Mouse (Mus musculus): ENCODE data around the gene Stk4. TPM values are rescaled to one million over a fixed set of nuclear protein-coding genes. Genes with fewer than 3 reads are reported as not detected.

The Stk4 gene
- total RNA-seq, 2 experiments from 2014 or later, result 123 to 145 TPM

DNA sequence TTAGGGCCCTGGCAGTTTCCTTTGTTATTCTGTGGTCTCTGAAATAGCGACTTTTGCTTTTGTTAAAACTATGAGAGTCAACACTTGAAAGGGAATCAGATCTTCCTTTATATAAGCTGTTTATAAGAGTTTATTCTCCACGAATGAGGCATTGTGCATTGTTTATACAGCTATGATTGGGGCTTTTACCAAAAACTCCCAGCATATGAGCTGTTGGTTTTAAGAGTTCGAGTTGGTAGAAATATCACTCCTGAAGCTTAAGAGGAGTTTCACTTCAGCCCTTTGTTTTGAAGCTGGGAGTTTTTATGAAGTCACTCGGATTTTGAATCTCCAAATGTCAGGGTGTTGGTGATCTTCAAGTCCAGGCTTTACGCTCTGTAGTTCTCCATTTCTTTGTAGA, 7.8 kb downstream of the Stk4 start:
- ATAC-seq (replicated peaks; ENCODE audit: poor library complexity, severe bottlenecking), result no peak

DNA sequence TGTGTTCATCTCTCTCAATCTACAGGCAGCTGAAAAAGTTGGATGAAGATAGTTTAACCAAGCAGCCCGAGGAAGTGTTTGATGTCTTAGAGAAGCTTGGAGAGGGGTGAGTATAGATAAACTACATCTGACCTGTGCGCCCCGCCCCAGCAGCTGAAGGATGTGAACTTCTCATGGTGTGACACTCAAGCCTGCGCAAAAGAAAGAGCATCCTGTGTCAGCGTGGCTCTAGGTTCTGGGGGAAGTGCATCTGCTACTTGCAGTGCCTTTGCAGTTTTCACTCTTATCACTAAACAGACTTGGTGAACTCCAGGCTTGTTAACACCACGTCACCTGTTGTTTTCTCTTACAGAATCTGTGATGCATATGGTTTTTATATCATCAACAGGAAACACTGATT, 9.4 kb downstream of the Stk4 start:
- no peak for ATAC-seq (replicated peaks; ENCODE audit: poor library complexity, severe bottlenecking)

DNA sequence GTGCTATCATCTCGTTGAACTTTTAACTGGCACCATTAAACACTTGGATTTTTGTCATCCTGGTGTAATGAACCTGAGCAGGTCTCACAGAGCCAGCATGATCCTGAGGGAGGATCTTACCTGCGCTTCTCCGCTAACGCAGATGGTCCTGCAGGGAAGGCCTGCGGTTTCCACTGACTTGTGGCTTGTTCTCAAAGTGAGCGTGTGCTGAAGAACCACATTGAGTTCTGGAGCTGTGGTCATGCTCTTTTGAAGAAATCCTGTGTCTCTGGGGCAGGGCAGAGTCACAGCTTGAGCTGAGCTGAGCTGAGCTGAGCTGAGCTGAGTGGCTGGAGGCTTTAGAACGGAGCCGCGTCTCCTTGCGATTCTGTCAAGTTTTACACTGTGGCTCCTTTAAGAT, 11.5 kb downstream of the Stk4 start:
- ATAC-seq (replicated peaks; ENCODE audit: poor library complexity, severe bottlenecking), result no peak

DNA sequence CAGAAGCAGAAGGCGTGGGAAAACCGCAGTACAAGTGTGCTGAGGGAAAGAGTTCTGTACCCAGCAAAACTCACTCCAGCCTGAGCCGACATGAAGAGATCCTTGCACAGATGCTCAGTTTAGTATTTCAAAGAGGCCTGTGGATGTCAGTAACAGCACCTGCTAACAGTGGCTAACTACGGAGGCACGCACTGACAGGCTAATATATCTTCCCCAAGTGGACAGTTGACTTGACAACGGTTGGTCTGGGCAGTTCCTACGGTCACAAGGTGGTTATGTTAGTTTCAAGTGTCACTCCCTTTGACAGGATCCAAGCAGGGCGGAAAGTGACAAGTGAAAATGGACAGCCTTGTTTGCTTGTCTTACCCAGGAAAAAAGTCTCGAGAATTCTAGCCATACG, 12.1 kb downstream of the Stk4 start:
- no peak for ATAC-seq (replicated peaks; ENCODE audit: poor library complexity, severe bottlenecking)

DNA sequence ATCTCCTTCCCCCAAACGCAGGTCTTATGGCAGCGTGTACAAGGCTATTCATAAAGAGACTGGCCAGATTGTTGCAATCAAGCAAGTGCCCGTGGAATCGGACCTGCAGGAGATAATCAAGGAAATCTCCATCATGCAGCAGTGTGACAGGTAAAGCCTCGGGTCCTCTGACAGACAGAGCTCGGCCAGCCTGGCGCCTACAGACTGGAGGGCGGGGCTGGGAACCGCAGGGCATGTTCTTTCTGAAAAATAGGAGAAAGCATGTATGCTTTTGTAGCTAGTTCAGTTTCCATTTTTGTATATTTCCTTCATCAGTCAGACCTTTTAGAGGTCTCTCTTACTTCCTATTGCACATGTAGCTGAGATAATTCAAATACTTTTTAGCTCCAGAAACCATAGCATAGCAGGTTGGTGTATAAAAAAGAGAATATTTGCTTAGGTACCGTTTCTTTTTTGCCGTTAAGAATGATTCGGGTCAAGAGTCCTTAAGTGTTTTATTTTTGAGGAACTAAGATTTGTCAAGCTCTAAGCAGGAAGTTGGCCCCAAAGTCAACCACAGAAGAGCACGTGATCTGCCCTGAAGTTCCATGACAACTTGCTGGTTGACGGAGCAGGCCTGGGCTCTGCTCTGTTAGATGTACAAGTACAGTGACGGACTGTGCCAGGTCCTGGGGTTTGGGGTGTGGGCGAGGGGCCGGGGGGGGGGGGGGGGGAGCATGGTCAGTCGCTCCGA, 13.7 kb downstream of the Stk4 start:
- peak; percentile 88 for ATAC-seq (replicated peaks; ENCODE audit: poor library complexity, severe bottlenecking)

DNA sequence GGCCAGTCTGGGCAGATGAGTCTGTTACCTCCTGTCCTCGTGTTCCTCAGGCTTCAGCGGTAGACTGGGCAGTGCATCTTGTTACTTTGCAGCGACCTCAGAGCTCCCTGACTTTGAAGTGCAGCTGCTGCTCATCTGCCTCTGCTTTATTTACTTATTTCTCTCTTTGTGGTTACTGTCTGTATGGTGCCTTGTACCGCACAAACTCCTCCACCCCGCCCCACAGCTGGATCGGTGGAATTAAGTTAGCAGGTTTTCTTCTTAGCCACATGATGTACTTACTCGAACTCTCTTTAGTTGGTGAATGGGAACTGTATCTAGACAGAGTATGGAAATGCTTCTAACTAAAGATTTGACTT, 14.2 kb downstream of the Stk4 start:
- peak; percentile 38 for ATAC-seq (replicated peaks; ENCODE audit: poor library complexity, severe bottlenecking)

DNA sequence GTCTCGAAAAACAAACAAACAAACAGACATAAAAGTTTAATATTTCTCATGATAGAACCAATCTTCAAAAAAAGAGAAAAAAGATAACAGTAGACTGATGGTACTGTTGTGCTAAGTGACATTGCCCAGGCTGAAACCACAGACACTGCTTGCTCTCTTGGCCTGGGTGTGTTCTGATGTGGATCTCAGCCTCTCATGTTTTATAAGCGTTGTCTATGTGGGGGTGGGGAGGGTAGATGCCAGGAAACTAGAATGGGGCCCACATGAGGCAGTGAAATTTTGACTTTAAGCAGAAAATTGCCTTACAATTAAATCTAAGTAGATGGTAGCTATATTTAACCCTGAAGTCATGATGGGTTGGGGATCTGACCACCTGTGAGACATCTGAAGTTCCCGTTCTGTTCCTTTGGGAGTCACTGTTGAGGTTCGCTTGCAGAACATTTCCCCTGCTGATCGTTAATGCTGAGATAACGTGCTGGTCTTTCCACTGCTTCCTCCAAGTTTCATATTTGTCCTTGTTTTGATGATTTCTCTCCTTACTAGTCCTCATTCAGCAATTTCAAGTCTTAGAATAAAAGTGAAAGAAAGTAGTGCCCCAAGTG, 17.4 kb downstream of the Stk4 start:
- ATAC-seq (replicated peaks; ENCODE audit: poor library complexity, severe bottlenecking), result no peak

DNA sequence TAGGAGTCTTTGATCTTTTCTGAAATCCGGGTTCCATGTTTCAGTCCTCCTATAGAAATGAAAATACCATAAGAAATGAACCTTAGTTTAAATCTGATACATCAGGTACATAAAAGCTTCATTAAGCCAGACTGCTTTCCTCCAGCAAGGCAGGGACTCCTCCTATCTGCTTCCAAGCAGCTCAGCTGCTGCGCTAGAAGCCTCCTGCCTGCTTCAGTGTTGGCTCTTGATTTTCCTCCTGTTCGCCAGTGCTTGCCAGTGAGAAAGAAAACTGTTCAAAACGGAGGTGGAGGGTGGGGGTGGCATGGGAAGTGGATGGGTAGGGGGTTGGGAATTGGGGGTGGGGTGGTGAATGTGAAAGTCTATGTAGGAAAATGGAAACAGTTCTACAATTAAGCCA, 19.4 kb downstream of the Stk4 start:
- no peak for ATAC-seq (replicated peaks; ENCODE audit: poor library complexity, severe bottlenecking)

DNA sequence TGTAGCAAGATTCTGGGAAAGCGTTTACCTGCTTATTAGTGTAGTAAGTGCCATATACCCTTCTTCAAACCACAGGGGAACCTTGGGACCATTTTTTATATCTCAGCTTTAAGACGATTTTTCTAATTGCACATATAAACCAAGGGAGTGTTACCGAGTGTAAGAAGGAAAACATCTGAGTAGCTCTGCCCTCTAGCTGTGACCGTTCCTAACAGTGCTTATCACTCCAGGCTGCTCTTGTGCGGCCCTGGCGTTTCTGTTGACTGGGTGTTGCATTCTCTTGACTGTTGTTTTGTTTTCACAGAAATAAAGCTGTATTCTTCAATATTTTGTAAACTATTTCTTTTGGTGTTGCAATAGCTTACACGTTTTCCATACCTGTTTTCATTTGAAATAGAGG, 24.0 kb downstream of the Stk4 start:
- no peak for ATAC-seq (replicated peaks; ENCODE audit: poor library complexity, severe bottlenecking)

DNA sequence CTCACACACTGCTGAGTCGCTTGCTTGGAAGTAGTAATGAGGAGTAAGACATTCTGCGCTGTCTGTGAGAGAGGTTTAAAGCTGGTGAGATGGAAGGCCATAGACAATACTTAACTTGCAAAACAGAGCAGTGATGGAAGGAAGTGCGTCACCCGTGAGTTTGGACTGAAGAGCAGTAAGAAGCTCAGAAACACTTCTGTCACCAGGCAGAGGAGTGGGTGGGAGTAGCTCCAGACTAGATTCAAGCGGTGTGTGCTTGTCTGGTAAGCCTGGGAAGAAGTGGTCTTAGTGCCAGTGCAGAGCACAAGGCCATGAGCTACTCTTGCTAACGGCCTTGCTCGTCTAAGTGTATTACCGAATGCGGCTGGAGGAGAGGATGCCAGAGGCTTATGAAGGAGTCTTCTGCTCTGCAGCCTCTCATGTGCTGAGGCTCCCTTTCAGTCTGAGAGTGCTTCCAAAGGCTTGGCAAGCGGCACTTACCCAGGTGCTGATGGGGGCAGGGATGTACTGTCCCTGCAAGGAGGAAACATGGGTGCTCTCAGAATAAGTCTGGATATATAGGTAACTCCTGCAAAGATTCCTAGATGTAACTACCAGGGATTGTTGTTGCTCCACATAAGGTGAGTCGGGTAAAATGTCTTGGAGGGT, 28.6 kb downstream of the Stk4 start:
- no peak for ATAC-seq (replicated peaks; ENCODE audit: poor library complexity, severe bottlenecking)

DNA sequence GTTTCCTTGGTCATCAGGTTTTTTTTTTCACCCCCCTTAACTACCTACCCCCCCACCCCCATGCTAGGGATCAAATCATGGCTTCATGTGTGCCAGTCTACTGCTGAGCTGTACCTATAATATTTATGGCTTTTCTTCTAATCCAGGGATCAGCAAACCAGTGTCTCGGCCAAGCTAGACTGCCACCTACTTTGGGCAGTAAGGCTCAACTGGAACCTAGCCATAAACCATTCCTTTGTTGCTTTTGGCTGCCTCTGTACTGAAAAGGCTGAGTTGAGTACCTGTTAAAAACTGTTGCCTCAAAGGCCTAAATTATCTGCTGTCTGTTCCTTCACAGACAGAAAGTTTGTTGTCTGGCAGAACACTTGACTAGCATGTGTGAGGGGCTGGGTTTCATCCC, 31.8 kb downstream of the Stk4 start:
- no peak for ATAC-seq (replicated peaks; ENCODE audit: poor library complexity, severe bottlenecking)

DNA sequence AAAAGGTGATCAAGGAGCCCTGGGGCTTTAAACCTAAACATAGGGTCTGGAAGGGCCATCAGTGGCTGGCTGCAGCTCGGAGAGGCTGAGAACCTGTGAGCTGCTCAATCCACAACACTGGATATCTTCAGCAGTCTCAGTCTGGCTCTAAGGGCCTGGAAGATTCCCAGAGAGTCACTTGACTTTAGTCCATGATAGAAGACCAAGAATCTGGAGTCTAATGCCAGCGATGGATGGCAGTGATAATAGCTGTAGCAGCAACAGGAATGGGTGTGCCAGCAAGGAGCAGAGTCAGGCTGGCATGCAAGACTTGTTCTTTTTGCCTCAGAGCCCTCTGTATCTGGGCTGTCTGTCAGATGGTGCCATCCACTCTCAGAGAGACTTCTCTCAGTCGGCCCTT, 32.2 kb downstream of the Stk4 start:
- no peak for ATAC-seq (replicated peaks; ENCODE audit: poor library complexity, severe bottlenecking)

DNA sequence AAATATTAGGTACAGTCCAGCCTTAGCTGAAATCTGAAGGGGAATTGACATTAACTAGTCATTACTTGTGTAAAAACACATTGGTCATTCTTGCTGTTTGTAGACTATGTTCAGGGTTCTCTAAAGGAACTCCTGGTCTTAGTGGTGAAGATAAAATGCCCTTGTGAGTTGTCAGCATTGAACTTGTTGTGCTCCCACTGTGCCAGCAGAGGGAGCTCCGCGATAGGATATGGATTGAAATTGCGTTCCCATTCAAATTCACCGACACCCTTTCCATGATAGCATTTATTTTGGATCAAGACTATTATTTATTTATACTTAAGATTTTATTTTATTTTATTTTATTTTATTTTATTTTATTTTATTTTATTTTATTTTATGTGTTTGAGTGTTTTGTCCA, 33.4 kb downstream of the Stk4 start:
- peak; percentile 75 for ATAC-seq (replicated peaks; ENCODE audit: poor library complexity, severe bottlenecking)

DNA sequence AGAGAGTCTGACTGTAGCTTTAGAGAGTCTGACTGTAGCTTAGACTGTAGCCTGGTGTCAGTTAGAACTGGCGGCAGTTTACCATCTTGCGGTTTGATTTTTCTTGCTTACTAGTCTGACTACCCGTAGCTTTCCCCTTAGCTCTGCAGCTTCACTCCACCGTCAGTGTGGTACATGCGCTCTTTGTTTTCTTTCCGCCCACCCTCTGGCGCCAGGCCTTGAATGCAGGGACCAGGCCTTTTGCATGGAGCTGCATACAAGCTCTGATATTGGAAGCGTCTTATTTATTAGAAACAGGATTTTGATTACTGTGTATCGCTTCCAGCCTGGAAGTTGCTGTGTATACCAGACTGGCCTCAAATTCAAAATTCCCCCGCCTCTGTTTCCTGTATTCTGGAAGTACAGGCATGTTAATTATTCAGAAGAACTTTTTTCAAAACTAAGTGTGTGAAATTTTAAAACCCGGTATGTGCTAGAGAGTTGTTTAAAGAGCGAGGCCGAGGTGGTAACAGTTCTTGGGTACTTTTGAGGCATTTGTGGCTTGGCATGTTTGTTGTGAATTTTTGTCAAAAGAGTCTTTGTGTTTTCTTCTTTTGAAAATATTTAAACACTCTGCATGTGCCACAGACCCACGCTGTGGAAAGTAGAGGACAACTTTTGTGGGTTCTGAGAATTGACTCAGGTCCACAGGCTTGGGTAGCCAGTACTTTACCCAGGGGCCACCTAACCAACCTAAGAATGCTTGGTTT, 36.3 kb downstream of the Stk4 start:
- ATAC-seq (replicated peaks; ENCODE audit: poor library complexity, severe bottlenecking), result no peak

DNA sequence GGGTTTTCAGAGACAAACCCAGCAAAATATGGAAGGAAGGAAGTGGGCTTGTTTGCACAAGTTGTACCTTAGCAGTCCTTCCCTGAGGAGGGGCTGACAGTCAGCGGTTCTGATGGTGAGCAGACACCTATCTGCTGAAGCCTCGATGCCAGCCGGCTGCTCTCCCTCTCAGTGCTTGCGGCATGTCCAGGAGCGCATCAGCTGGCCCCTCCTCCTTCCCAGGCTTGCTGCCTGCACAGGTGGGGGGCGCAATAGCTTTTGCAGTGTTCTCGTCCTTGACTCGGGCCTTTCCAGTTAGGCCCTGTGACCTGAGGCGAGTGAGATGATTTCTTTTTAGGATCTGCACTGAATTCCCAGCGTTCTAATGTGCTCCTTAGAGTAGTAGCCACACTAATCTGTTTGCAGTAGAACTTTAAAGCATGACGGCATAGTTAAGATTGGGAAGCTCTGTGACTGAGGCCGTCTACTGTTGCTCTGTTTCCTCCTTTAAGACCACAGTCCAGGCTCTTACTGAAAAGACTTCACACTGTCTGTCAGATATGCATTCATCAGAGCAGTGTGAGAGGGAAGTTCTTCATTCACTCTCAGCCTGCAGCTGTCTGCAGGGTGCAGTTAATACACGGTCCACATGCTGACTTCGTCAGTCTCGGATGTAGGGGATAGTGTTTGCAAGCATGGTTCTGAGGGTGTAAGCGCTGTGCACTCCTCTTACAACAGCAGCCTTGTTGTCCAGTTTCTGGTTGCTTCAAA, 37.2 kb downstream of the Stk4 start:
- ATAC-seq (replicated peaks; ENCODE audit: poor library complexity, severe bottlenecking), result no peak

DNA sequence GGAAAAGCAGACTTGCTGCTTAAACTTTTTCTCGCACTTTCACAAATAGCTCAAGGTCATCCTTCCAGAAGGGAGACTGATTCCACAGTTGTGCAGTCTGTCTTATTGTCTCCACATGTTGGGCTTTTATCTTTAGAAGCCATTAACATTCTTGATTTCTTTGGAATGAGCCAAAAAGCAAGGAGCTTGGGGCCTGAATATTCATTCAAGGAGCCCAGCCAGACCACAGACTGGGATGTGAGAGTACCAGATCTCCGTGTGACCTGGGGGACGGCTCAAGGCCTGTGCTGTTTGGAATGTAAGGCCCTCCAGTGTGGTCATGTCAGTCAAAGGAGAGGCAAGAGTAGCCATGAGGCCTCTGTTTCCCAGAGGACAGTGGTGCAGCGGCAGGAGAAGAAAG, 38.4 kb downstream of the Stk4 start:
- no peak for ATAC-seq (replicated peaks; ENCODE audit: poor library complexity, severe bottlenecking)

DNA sequence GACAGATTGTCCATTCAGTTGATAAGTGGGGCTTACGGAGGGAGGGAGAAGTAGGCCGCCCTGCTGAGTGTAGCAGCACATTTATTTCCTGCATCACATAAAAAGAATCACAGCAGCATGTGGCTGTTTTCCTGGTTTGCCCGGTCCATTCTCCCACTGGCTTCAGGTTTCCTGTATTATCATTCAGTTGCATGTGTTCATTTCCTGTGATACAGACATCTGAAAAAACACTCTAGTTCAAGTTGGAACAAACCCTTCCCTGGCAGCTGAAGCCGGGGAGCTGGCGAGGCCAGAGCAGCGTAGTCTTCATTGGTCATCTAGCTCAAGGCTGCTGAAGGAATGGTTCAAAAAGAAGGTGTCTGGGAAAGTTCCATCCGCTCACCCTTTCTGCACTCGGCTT, 41.4 kb downstream of the Stk4 start:
- no peak for ATAC-seq (replicated peaks; ENCODE audit: poor library complexity, severe bottlenecking)

DNA sequence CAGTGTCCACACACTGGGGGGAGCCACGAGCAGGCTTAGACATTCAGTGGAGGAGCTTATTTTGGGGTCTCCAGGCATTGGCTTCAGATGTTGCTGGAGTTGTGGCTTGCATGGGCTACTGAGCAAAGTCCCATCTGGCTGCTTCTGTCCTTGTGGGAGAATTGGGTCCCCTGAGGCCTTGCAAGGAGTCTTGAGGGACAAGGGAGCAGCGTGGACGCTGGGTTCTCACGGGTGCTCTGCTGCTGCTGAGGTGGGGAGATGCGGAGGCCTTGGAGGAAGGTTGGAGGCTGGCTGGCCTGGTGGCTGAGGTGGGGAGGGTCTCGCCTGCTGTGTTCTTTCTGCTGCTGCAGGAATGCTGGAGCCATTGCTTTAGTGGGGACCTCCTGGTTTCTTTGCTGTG, 43.9 kb downstream of the Stk4 start:
- no peak for ATAC-seq (replicated peaks; ENCODE audit: poor library complexity, severe bottlenecking)

DNA sequence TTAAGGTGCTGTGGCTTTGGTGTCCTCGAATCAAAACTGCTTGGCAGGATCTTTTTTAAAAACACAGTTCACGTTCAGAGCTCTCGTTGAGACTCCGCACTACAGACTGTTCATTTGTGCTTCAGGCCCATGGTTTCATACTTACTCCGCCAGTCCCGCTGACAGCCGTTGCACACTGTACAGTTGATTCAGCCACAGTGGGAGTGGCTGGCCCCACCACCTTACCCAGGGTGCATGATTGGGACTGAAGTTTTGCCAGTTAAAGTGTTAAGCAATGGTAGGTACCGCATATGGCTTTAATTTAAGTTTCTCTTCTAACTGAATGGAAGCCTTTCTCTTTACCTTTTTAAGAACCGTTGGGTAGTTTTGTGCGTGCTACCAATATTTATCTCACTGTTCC, 45.4 kb downstream of the Stk4 start:
- ATAC-seq (replicated peaks; ENCODE audit: poor library complexity, severe bottlenecking), result no peak

DNA sequence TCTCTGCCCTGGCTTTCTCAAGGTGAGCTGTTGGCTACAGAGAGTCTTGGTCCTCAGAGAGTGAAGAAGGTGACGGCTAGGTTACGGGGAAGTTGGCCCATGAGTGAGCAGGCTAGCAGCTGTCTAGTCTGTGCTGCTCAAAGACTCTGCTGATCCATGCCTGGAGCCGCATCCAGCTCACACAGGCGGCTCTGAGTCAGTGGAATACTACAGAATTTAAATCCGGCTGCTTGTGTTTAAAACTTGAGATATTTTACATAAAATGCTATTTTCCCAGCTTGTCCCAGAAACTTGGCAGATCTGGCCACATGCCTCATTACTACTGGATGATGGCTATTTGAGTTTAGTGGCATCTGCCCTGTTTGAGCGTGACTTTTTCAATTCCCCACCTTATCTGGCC, 49.4 kb downstream of the Stk4 start:
- ATAC-seq (replicated peaks; ENCODE audit: poor library complexity, severe bottlenecking), result no peak

All from granulocyte monocyte progenitor cell, adult 5-6 weeks (primary cell).